Mouse (Mus musculus): ENCODE data around the gene Fbxo24. TPM values are rescaled to one million over a fixed set of nuclear protein-coding genes. Genes with fewer than 3 reads are reported as not detected.
"Not testable (repeated sequence)": the region's sequence is repeated elsewhere in the genome, so short reads cannot be mapped to it uniquely, and the experiment has no call there.

The Fbxo24 gene
- polyA plus RNA-seq, 1 experiment from 2014 or later, result 0.12 TPM

- H3K27ac ChIP-seq, result peak overlapping the region; percentile 56
These were observed 1.8 kb upstream of the Fbxo24 start for GRCm38 (mm10) chr5:137630602-137631001.

GRCm38 (mm10) chr5:137629906-137630545 lies 1.2 kb upstream of the Fbxo24 start:
- Histone ChIP-seq H3K4me3 (replicated peaks; ENCODE audit: low read length) (peak overlapping the region; percentile 80), H3K9ac (peak overlapping the region; percentile 85), H3K27me3 (ENCODE audit: control insufficient read depth, insufficient read depth, low read length) (no peaks in the 10 kb centered on the region), H3K9me3 (ENCODE audit: control insufficient read depth, low read length) (no peaks in the 10 kb centered on the region), H3K36me3 (replicated peaks; ENCODE audit: control insufficient read depth, insufficient read depth) (peaks cover 14% of the 10 kb centered on the region), H3K27ac (no peak overlapping the region), H3K4me2 (replicated peaks) (peak overlapping the region; percentile 63), H3K4me1 (replicated peaks; ENCODE audit: control insufficient read depth, insufficient read depth, low read length) (peaks cover 37% of the 10 kb centered on the region)
- WGBS, result 25% methylated on average over 6 of the region's 6 CpGs
- DNase-seq (ENCODE audit: low spot score), result no peak
- ATAC-seq (ENCODE audit: low FRiP score), result no peak

More at GRCm38 (mm10) chr5:137630602-137631001, 1.8 kb upstream of the Fbxo24 start:
- WGBS, result 38% methylated on average over 3 of the region's 3 CpGs
- Histone ChIP-seq H3K4me2 (replicated peaks) (peak overlapping the region; percentile 63), H3K9ac (peak overlapping the region; percentile 85), H3K4me1 (replicated peaks; ENCODE audit: control insufficient read depth, insufficient read depth, low read length) (peaks cover 37% of the 10 kb centered on the region), H3K4me3 (replicated peaks; ENCODE audit: low read length) (peak overlapping the region; percentile 80), H3K36me3 (replicated peaks; ENCODE audit: control insufficient read depth, insufficient read depth) (peaks cover 18% of the 10 kb centered on the region), H3K9me3 (ENCODE audit: control insufficient read depth, low read length) (no peaks in the 10 kb centered on the region), H3K27me3 (ENCODE audit: control insufficient read depth, insufficient read depth, low read length) (no peaks in the 10 kb centered on the region)
- DNase-seq (ENCODE audit: low spot score) (no peak), ATAC-seq (ENCODE audit: low FRiP score) (no peak)

GRCm38 (mm10) chr5:137629306-137629721 lies 512 bp upstream of the Fbxo24 start:
- under 1% methylated on average over 17 of the region's 23 CpGs for WGBS
- H3K27me3 ChIP-seq (ENCODE audit: control insufficient read depth, insufficient read depth, low read length), result no peaks in the 10 kb centered on the region
- peaks cover 37% of the 10 kb centered on the region for H3K4me1 ChIP-seq (replicated peaks; ENCODE audit: control insufficient read depth, insufficient read depth, low read length)
- no peaks in the 10 kb centered on the region for H3K9me3 ChIP-seq (ENCODE audit: control insufficient read depth, low read length)
- ATAC-seq (ENCODE audit: low FRiP score) (peak; percentile 4; the same call in 1 of the 2 replicates), DNase-seq (ENCODE audit: low spot score) (peak; percentile 55)
- H3K9ac ChIP-seq, result peak overlapping the region; percentile 85
- H3K36me3 ChIP-seq (replicated peaks; ENCODE audit: control insufficient read depth, insufficient read depth), result peaks cover 8% of the 10 kb centered on the region
- peak overlapping the region; percentile 86 for H3K27ac ChIP-seq
- H3K4me3 ChIP-seq (replicated peaks; ENCODE audit: low read length), result peak overlapping the region; percentile 80
- H3K4me2 ChIP-seq (replicated peaks), result peak overlapping the region; percentile 63

- Histone ChIP-seq H3K4me1 (replicated peaks; ENCODE audit: control insufficient read depth, insufficient read depth, low read length) (peaks cover 37% of the 10 kb centered on the region), H3K27ac (peak overlapping the region; percentile 92), H3K4me2 (replicated peaks) (peak overlapping the region; percentile 63), H3K9ac (peak overlapping the region; percentile 78), H3K4me3 (replicated peaks; ENCODE audit: low read length) (peak overlapping the region; percentile 80), H3K9me3 (ENCODE audit: control insufficient read depth, low read length) (no peaks in the 10 kb centered on the region), H3K27me3 (ENCODE audit: control insufficient read depth, insufficient read depth, low read length) (no peaks in the 10 kb centered on the region), H3K36me3 (replicated peaks; ENCODE audit: control insufficient read depth, insufficient read depth) (no peaks in the 10 kb centered on the region)
- ATAC-seq (ENCODE audit: low FRiP score), result no peak
- 2% methylated on average over 9 of the region's 9 CpGs for WGBS
- no peak for DNase-seq (ENCODE audit: low spot score)
These were observed 811 bp downstream of the Fbxo24 start for GRCm38 (mm10) chr5:137627991-137628390.

GRCm38 (mm10) chr5:137623937-137624530 lies 4.8 kb downstream of the Fbxo24 start:
- Histone ChIP-seq H3K27ac (no peak overlapping the region), H3K27me3 (ENCODE audit: control insufficient read depth, insufficient read depth, low read length) (no peaks in the 10 kb centered on the region), H3K9ac (no peak overlapping the region), H3K4me2 (replicated peaks) (no peak overlapping the region), H3K4me1 (replicated peaks; ENCODE audit: control insufficient read depth, insufficient read depth, low read length) (peaks cover 7% of the 10 kb centered on the region; the same call in 1 of the 2 replicates), H3K9me3 (ENCODE audit: control insufficient read depth, low read length) (no peaks in the 10 kb centered on the region), H3K36me3 (replicated peaks; ENCODE audit: control insufficient read depth, insufficient read depth) (no peaks in the 10 kb centered on the region), H3K4me3 (replicated peaks; ENCODE audit: low read length) (no peak overlapping the region)
- no peak for DNase-seq (ENCODE audit: low spot score)
- WGBS, result 86% methylated on average over 11 of the region's 11 CpGs
- no peak for ATAC-seq (ENCODE audit: low FRiP score)

GRCm38 (mm10) chr5:137615347-137615746 lies 13.5 kb downstream of the Fbxo24 start:
- H3K4me2 ChIP-seq (replicated peaks), result no peak overlapping the region
- WGBS, result 91% methylated on average over 7 of the region's 7 CpGs

GRCm38 (mm10) chr5:137614921-137615320 lies 13.9 kb downstream of the Fbxo24 start:
- H3K9ac ChIP-seq; H3K4me2 ChIP-seq (replicated peaks); H3K4me1 ChIP-seq (replicated peaks; ENCODE audit: control insufficient read depth, insufficient read depth, low read length); H3K36me3 ChIP-seq (replicated peaks; ENCODE audit: control insufficient read depth, insufficient read depth); H3K9me3 ChIP-seq (ENCODE audit: control insufficient read depth, low read length); ATAC-seq (ENCODE audit: low FRiP score); DNase-seq (ENCODE audit: low spot score); H3K27me3 ChIP-seq (ENCODE audit: control insufficient read depth, insufficient read depth, low read length); H3K27ac ChIP-seq; H3K4me3 ChIP-seq (replicated peaks; ENCODE audit: low read length): not testable (repeated sequence)
- WGBS, result 88% methylated on average over 2 of the region's 2 CpGs

More at GRCm38 (mm10) chr5:137615347-137615746, 13.5 kb downstream of the Fbxo24 start:
- H3K27ac ChIP-seq, result no peak overlapping the region
- H3K9me3 ChIP-seq (ENCODE audit: control insufficient read depth, low read length), result no peaks in the 10 kb centered on the region
- no peak overlapping the region for H3K9ac ChIP-seq
- no peak overlapping the region for H3K4me3 ChIP-seq (replicated peaks; ENCODE audit: low read length)
- H3K36me3 ChIP-seq (replicated peaks; ENCODE audit: control insufficient read depth, insufficient read depth), result no peaks in the 10 kb centered on the region
- no peak for DNase-seq (ENCODE audit: low spot score)
- ATAC-seq (ENCODE audit: low FRiP score), result no peak
- no peaks in the 10 kb centered on the region for H3K27me3 ChIP-seq (ENCODE audit: control insufficient read depth, insufficient read depth, low read length)
- H3K4me1 ChIP-seq (replicated peaks; ENCODE audit: control insufficient read depth, insufficient read depth, low read length), result no peaks in the 10 kb centered on the region

GRCm38 (mm10) chr5:137613550-137613949 lies 15.3 kb downstream of the Fbxo24 start, which contains the start of gene Pcolce:
Gene Pcolce, minus strand, starts transcription at chr5:137613784.
- Histone ChIP-seq H3K4me2 (replicated peaks) (no peak within 1 kb of the TSS), H3K36me3 (replicated peaks; ENCODE audit: control insufficient read depth, insufficient read depth) (no peaks in the 10 kb centered on the region), H3K27ac (no peak within 1 kb of the TSS), H3K4me1 (replicated peaks; ENCODE audit: control insufficient read depth, insufficient read depth, low read length) (0 out of 2 replicates have a peak, but pooled peaks cover under 1% of the 10 kb centered on the region), H3K9ac (no peak within 1 kb of the TSS), H3K27me3 (ENCODE audit: control insufficient read depth, insufficient read depth, low read length) (0 out of 2 replicates have a peak, but pooled peaks cover 3% of the 10 kb centered on the region), H3K9me3 (ENCODE audit: control insufficient read depth, low read length) (no peaks in the 10 kb centered on the region), H3K4me3 (replicated peaks; ENCODE audit: low read length) (no peak within 1 kb of the TSS)
- no peak for ATAC-seq (ENCODE audit: low FRiP score)
- no peak for DNase-seq (ENCODE audit: low spot score)
- WGBS, result 64% methylated on average over 11 of the region's 11 CpGs

GRCm38 (mm10) chr5:137613076-137613475 lies 15.7 kb downstream of the Fbxo24 start:
- Histone ChIP-seq H3K27ac (no peak overlapping the region), H3K36me3 (replicated peaks; ENCODE audit: control insufficient read depth, insufficient read depth) (no peaks in the 10 kb centered on the region), H3K4me2 (replicated peaks) (no peak overlapping the region), H3K4me3 (replicated peaks; ENCODE audit: low read length) (no peak overlapping the region), H3K9ac (no peak overlapping the region), H3K27me3 (ENCODE audit: control insufficient read depth, insufficient read depth, low read length) (peaks cover 8% of the 10 kb centered on the region; the same call in 1 of the 2 replicates), H3K9me3 (ENCODE audit: control insufficient read depth, low read length) (no peaks in the 10 kb centered on the region), H3K4me1 (replicated peaks; ENCODE audit: control insufficient read depth, insufficient read depth, low read length) (0 out of 2 replicates have a peak, but pooled peaks cover 5% of the 10 kb centered on the region)
- WGBS, result 70% methylated on average over 5 of the region's 5 CpGs
- ATAC-seq (ENCODE audit: low FRiP score) (no peak), DNase-seq (ENCODE audit: low spot score) (no peak)
